Mouse (Mus musculus): ENCODE measurements around the gene Stard8. TPM values are rescaled to one million over a fixed set of nuclear protein-coding genes. Genes with fewer than 3 reads are reported as not detected.
"Not testable (repeated sequence)": the region's sequence is repeated elsewhere in the genome, so short reads cannot be mapped to it uniquely, and the experiment has no call there.

The Stard8 gene
- polyA plus RNA-seq, 1 experiment from 2014 or later = 8.7 TPM

GRCm38 (mm10) chrX:99078374-99078892 is 75.4 kb downstream of the Stard8 start:
- H3K9me3 ChIP-seq (replicated peaks); DNase-seq (ENCODE audit: low spot score); H3K4me1 ChIP-seq; H3K36me3 ChIP-seq; H3K27ac ChIP-seq; H3K4me3 ChIP-seq: not testable (repeated sequence)
- WGBS = 79% methylated on average over 5 of the region's 7 CpGs
- H3K27me3 ChIP-seq (ENCODE audit: low read depth, poor library complexity, severe bottlenecking) = peaks cover 76% of the 10 kb centered on the region

GRCm38 (mm10) chrX:99092704-99093103 is 89.7 kb downstream of the Stard8 start:
- Histone ChIP-seq H3K4me1 (no peaks in the 10 kb centered on the region), H3K27me3 (ENCODE audit: low read depth, poor library complexity, severe bottlenecking) (peaks cover 87% of the 10 kb centered on the region), H3K36me3 (no peaks in the 10 kb centered on the region), H3K27ac (no peak overlapping the region), H3K9me3 (replicated peaks) (no peaks in the 10 kb centered on the region), H3K4me3 (no peak overlapping the region)
- 73% methylated on average over 2 of the region's 2 CpGs for WGBS
- DNase-seq (ENCODE audit: low spot score) = no peak

- not testable (repeated sequence) for H3K4me3 ChIP-seq; DNase-seq (ENCODE audit: low spot score); H3K36me3 ChIP-seq; H3K27ac ChIP-seq; H3K9me3 ChIP-seq (replicated peaks); H3K4me1 ChIP-seq
- H3K27me3 ChIP-seq (ENCODE audit: low read depth, poor library complexity, severe bottlenecking) = peaks cover 54% of the 10 kb centered on the region
- 59% methylated on average over 6 of the region's 10 CpGs for WGBS
Observed at GRCm38 (mm10) chrX:99111088-99111724, 108.2 kb downstream of the Stard8 start.

GRCm38 (mm10) chrX:99119510-99119909 is 116.5 kb downstream of the Stard8 start:
- DNase-seq (ENCODE audit: low spot score) = no peak
- H3K27me3 ChIP-seq (ENCODE audit: low read depth, poor library complexity, severe bottlenecking) = peaks cover 88% of the 10 kb centered on the region
- no peaks in the 10 kb centered on the region for H3K36me3 ChIP-seq
- no peaks in the 10 kb centered on the region for H3K9me3 ChIP-seq (replicated peaks)
- WGBS = 89% methylated on average over 5 of the region's 5 CpGs
- no peaks in the 10 kb centered on the region for H3K4me1 ChIP-seq
- no peak overlapping the region for H3K4me3 ChIP-seq
- no peak overlapping the region for H3K27ac ChIP-seq

Other genes starting within 250 kb of the Stard8 start
- gene Ophn1, start 112.2 kb upstream of the Stard8 start, polyA plus RNA-seq (2016; fragmentation: Nextera tagmentation; extraction: Ambion mirVana) = 5.7 and 10.0 TPM in 2 replicates
- gene Yipf6, start 66.9 kb upstream of the Stard8 start, polyA plus RNA-seq (2016; fragmentation: Nextera tagmentation; extraction: Ambion mirVana) = 15.2 and 15.6 TPM in 2 replicates
- gene Efnb1, start 132.9 kb downstream of the Stard8 start, polyA plus RNA-seq (2016; fragmentation: Nextera tagmentation; extraction: Ambion mirVana) = 42.9 and 54.1 TPM in 2 replicates

All from limb, embryonic 10.5 days (tissue).